Mouse (Mus musculus): Measurements from ENCODE around the gene Cd19. TPM values are rescaled to one million over a fixed set of nuclear protein-coding genes. Genes with fewer than 3 reads are reported as not detected.

The Cd19 gene
- total and polyA plus RNA-seq, 3 experiments, result 132 to 234 (median 141) TPM

DNA sequence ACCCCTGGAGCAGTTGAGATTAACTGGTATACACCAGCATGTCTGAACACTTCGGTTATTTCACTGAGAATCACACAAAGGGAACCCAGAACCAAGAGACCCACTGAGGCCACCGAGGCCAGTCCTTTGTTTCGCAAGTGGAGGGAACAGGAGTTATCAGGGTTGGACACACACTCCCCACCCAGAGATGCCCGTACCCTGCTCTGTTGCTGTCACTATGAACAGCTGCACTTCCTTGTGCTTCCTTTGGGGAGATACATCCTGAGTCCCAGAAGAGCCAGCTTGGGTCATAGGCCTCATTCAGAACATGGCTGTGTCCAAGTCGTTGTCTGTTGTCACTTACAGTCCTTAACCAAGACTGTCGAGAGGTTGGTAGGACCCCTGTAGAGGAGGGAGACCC lies 51.7 kb downstream of the Cd19 start:
- Histone ChIP-seq H3K27me3 (replicated peaks) (no peaks in the 10 kb centered on the region), H3K9me3 (replicated peaks; ENCODE audit: low read length) (no peaks in the 10 kb centered on the region), H3K27ac (ENCODE audit: insufficient read depth, low read depth) (no peak overlapping the region), H3K36me3 (replicated peaks in 1 of 2; ENCODE audit: control insufficient read depth in 1 of 2, insufficient read depth in 1 of 2, low read length in 1 of 2) (peaks cover 7 to 34% of the 10 kb centered on the region in 2 experiments), H3K4me2 (ENCODE audit: insufficient read depth, low read depth, poor library complexity, severe bottlenecking) (no peak overlapping the region), H3K4me1 (ENCODE audit: control insufficient read depth in 1 of 2, insufficient read depth in 2 of 2) (no peaks in the 10 kb centered on the region), H3K79me2 (replicated peaks; ENCODE audit: control insufficient read depth, extremely low read depth, insufficient read depth, poor library complexity, severe bottlenecking) (no peaks in the 10 kb centered on the region), H3K9ac (ENCODE audit: insufficient read depth, low read depth) (no peak overlapping the region), H3K4me3 (replicated peaks in 1 of 3; ENCODE audit: low read depth in 2 of 3, low read length in 2 of 3, poor library complexity in 1 of 3) (no peak overlapping the region)
- no peak for DNase-seq (ENCODE audit: extremely low read depth)
- in situ Hi-C loops (cut with MboI; ENCODE audit: low pct_ligation_motif_present, low pct_unique_long_range_greater_than_20kb, low sequenced_read_pairs) (loop anchor here (25.0 kb wide), 1 partner anchor 101 kb away; the partner anchor contains the start of gene Sbk1), dilution Hi-C loops (cut with MboI; ENCODE audit: extremely low pct_ligation_motif_present, extremely low pct_unique_long_range_greater_than_20kb, low sequenced_read_pairs) (no loop called here)
- TF ChIP-seq RCOR1 (conservative IDR thresholded peaks at IDR 0.05; ENCODE audit: low read depth, low read length), result no peak
- no peak for TF ChIP-seq USF2 (conservative IDR thresholded peaks at IDR 0.05; ENCODE audit: low read depth, low read length)
- TF ChIP-seq ZNF384 (IDR thresholded peaks at IDR 0.05; ENCODE audit: low read depth, low read length), result no peak
- no peak for TF ChIP-seq MYC (IDR thresholded peaks at IDR 0.05; ENCODE audit: low read depth, low read length)
- TF ChIP-seq USF1 (IDR thresholded peaks at IDR 0.05; ENCODE audit: low read depth, low read length), result no peak
- no peak for TF ChIP-seq CHD2 (IDR thresholded peaks at IDR 0.05; ENCODE audit: low read length)
- no peak for TF ChIP-seq PAX5 (IDR thresholded peaks at IDR 0.05; ENCODE audit: low read length)
- no peak for TF ChIP-seq NELFE (IDR thresholded peaks at IDR 0.05; ENCODE audit: low read depth, low read length)
- TF ChIP-seq MXI1 (IDR thresholded peaks at IDR 0.05; ENCODE audit: low read depth, low read length), result no peak

DNA sequence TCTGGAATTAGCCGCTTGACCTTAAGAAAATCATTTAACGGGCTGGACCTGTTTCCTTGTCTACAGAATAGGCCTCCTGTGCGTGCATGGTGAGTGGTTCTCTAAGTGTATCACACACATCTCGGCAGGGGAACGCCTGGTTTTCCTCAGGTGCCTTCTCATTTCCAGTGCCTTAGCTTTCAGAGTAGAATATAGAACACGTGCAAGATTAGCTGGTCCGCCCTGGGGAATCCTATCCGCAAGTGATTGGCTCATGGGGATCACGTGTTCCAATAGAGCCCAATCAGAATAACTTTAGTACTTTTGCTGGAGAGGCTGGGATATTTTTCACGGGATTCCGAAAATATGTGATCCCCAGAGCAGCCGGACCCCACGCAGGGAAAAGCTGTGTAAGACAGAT lies 55.6 kb downstream of the Cd19 start:
- H3K4me1 ChIP-seq (ENCODE audit: control insufficient read depth in 1 of 2, insufficient read depth in 2 of 2), result no peaks in the 10 kb centered on the region
- dilution Hi-C loops (cut with MboI; ENCODE audit: extremely low pct_ligation_motif_present, extremely low pct_unique_long_range_greater_than_20kb, low sequenced_read_pairs), result no loop called here
- DNase-seq (ENCODE audit: extremely low read depth), result no peak

More for the DNA sequence above, 55.6 kb downstream of the Cd19 start:
- peaks cover 4 to 13% of the 10 kb centered on the region in 2 experiments for H3K36me3 ChIP-seq (replicated peaks in 1 of 2; ENCODE audit: control insufficient read depth in 1 of 2, insufficient read depth in 1 of 2, low read length in 1 of 2)
- H3K4me3 ChIP-seq (replicated peaks in 1 of 3; ENCODE audit: low read depth in 2 of 3, low read length in 2 of 3, poor library complexity in 1 of 3), result no peak overlapping the region
- no peaks in the 10 kb centered on the region for H3K27me3 ChIP-seq (replicated peaks)
- in situ Hi-C loops (cut with MboI; ENCODE audit: low pct_ligation_motif_present, low pct_unique_long_range_greater_than_20kb, low sequenced_read_pairs), result loop anchor here (25.0 kb wide), 1 partner anchor 97 kb away; the partner anchor contains the start of gene Sbk1
- no peak overlapping the region for H3K4me2 ChIP-seq (ENCODE audit: insufficient read depth, low read depth, poor library complexity, severe bottlenecking)
- no peak overlapping the region for H3K9ac ChIP-seq (ENCODE audit: insufficient read depth, low read depth)
- H3K9me3 ChIP-seq (replicated peaks; ENCODE audit: low read length), result no peaks in the 10 kb centered on the region
- no peak overlapping the region for H3K27ac ChIP-seq (ENCODE audit: insufficient read depth, low read depth)
- no peak for TF ChIP-seq ZNF384 (IDR thresholded peaks at IDR 0.05; ENCODE audit: low read depth, low read length)
- no peaks in the 10 kb centered on the region for H3K79me2 ChIP-seq (replicated peaks; ENCODE audit: control insufficient read depth, extremely low read depth, insufficient read depth, poor library complexity, severe bottlenecking)

Other genes with a start within 250 kb of the Cd19 start
- 79.1 and 81.6 TPM in 2 replicates for gene Xpo6, start 214.4 kb downstream of the Cd19 start, total RNA-seq (2012; rRNA removed)
- gene Xpo6, start 214.4 kb downstream of the Cd19 start, total RNA-seq (2014; rRNA removed), result 49.9 and 53.7 TPM in 2 replicates
- gene Xpo6, start 214.4 kb downstream of the Cd19 start, polyA plus RNA-seq (2012; ENCODE audit: insufficient read length, low read depth), result 106 and 149 TPM in 2 replicates
- 4.5 and 4.7 TPM in 2 replicates for gene Sbk1, start 142.3 kb downstream of the Cd19 start, total RNA-seq (2012; rRNA removed)
- 1.6 and 2.1 TPM in 2 replicates for gene Sbk1, start 142.3 kb downstream of the Cd19 start, total RNA-seq (2014; rRNA removed)
- 3.4 and 4.2 TPM in 2 replicates for gene Sbk1, start 142.3 kb downstream of the Cd19 start, polyA plus RNA-seq (2012; ENCODE audit: insufficient read length, low read depth)
- 0.42 TPM in 2 replicates for gene Lat, start 45.3 kb downstream of the Cd19 start, total RNA-seq (2012; rRNA removed)
- gene Lat, start 45.3 kb downstream of the Cd19 start, total RNA-seq (2014; rRNA removed), result 0.55 TPM in 1 of 2 replicates, not detected in the other
- 1.1 and 1.2 TPM in 2 replicates for gene Lat, start 45.3 kb downstream of the Cd19 start, polyA plus RNA-seq (2012; ENCODE audit: insufficient read length, low read depth)
- gene Spns1, start 37.4 kb downstream of the Cd19 start, total RNA-seq (2012; rRNA removed), result 38.4 and 42.6 TPM in 2 replicates
- 36.4 and 45.3 TPM in 2 replicates for gene Spns1, start 37.4 kb downstream of the Cd19 start, total RNA-seq (2014; rRNA removed)
- 37.8 and 61.7 TPM in 2 replicates for gene Spns1, start 37.4 kb downstream of the Cd19 start, polyA plus RNA-seq (2012; ENCODE audit: insufficient read length, low read depth)
- 7.8 and 8.8 TPM in 2 replicates for gene Nfatc2ip, start 18.2 kb downstream of the Cd19 start, total RNA-seq (2012; rRNA removed)
- gene Nfatc2ip, start 18.2 kb downstream of the Cd19 start, total RNA-seq (2014; rRNA removed), result 15.0 and 16.8 TPM in 2 replicates
- gene Nfatc2ip, start 18.2 kb downstream of the Cd19 start, polyA plus RNA-seq (2012; ENCODE audit: insufficient read length, low read depth), result 13.0 and 13.9 TPM in 2 replicates
- 38.5 and 40.3 TPM in 2 replicates for gene Rabep2, start 13.9 kb upstream of the Cd19 start, total RNA-seq (2012; rRNA removed)
- 35.7 and 42.6 TPM in 2 replicates for gene Rabep2, start 13.9 kb upstream of the Cd19 start, total RNA-seq (2014; rRNA removed)
- gene Rabep2, start 13.9 kb upstream of the Cd19 start, polyA plus RNA-seq (2012; ENCODE audit: insufficient read length, low read depth), result 33.7 and 36.6 TPM in 2 replicates
- gene Atp2a1, start 48.2 kb upstream of the Cd19 start, total RNA-seq (2012; rRNA removed), result 0.25 and 0.38 TPM in 2 replicates
- gene Atp2a1, start 48.2 kb upstream of the Cd19 start, total RNA-seq (2014; rRNA removed), result not detected in 2 replicates
- gene Atp2a1, start 48.2 kb upstream of the Cd19 start, polyA plus RNA-seq (2012; ENCODE audit: insufficient read length, low read depth), result 0.74 and 0.75 TPM in 2 replicates
- 11.8 and 13.4 TPM in 2 replicates for gene Sh2b1, start 60.5 kb upstream of the Cd19 start, total RNA-seq (2012; rRNA removed)
- 5.2 and 5.5 TPM in 2 replicates for gene Sh2b1, start 60.5 kb upstream of the Cd19 start, total RNA-seq (2014; rRNA removed)
- 31.3 and 34.1 TPM in 2 replicates for gene Sh2b1, start 60.5 kb upstream of the Cd19 start, polyA plus RNA-seq (2012; ENCODE audit: insufficient read length, low read depth)
- 156 and 183 TPM in 2 replicates for gene Tufm, start 72.5 kb upstream of the Cd19 start, total RNA-seq (2012; rRNA removed)
- 115 and 123 TPM in 2 replicates for gene Tufm, start 72.5 kb upstream of the Cd19 start, total RNA-seq (2014; rRNA removed)
- 219 and 224 TPM in 2 replicates for gene Tufm, start 72.5 kb upstream of the Cd19 start, polyA plus RNA-seq (2012; ENCODE audit: insufficient read length, low read depth)
- gene Atxn2l, start 88.5 kb upstream of the Cd19 start, total RNA-seq (2012; rRNA removed), result 42.4 and 64.2 TPM in 2 replicates
- 16.5 and 18.8 TPM in 2 replicates for gene Atxn2l, start 88.5 kb upstream of the Cd19 start, total RNA-seq (2014; rRNA removed)
- gene Atxn2l, start 88.5 kb upstream of the Cd19 start, polyA plus RNA-seq (2012; ENCODE audit: insufficient read length, low read depth), result 104 and 122 TPM in 2 replicates
- gene Eif3c, start 151.5 kb upstream of the Cd19 start, total RNA-seq (2012; rRNA removed), result 246 and 276 TPM in 2 replicates
- 194 and 202 TPM in 2 replicates for gene Eif3c, start 151.5 kb upstream of the Cd19 start, total RNA-seq (2014; rRNA removed)
- 330 and 348 TPM in 2 replicates for gene Eif3c, start 151.5 kb upstream of the Cd19 start, polyA plus RNA-seq (2012; ENCODE audit: insufficient read length, low read depth)
- 1.3 and 1.8 TPM in 2 replicates for gene Apobr, start 170.1 kb upstream of the Cd19 start, total RNA-seq (2012; rRNA removed)
- 1.5 and 1.6 TPM in 2 replicates for gene Apobr, start 170.1 kb upstream of the Cd19 start, total RNA-seq (2014; rRNA removed)
- gene Apobr, start 170.1 kb upstream of the Cd19 start, polyA plus RNA-seq (2012; ENCODE audit: insufficient read length, low read depth), result 9.7 and 10.1 TPM in 2 replicates
- gene Cln3, start 170.9 kb upstream of the Cd19 start, total RNA-seq (2012; rRNA removed), result 20.7 and 21.9 TPM in 2 replicates
- gene Cln3, start 170.9 kb upstream of the Cd19 start, total RNA-seq (2014; rRNA removed), result 19.1 and 19.2 TPM in 2 replicates
- 46.2 and 47.2 TPM in 2 replicates for gene Cln3, start 170.9 kb upstream of the Cd19 start, polyA plus RNA-seq (2012; ENCODE audit: insufficient read length, low read depth)
- gene Il27, start 180.1 kb upstream of the Cd19 start, total RNA-seq (2012; rRNA removed), result not detected in 2 replicates
- not detected in 2 replicates for gene Il27, start 180.1 kb upstream of the Cd19 start, total RNA-seq (2014; rRNA removed)
- 0.31 TPM in 1 of 2 replicates, not detected in the other for gene Il27, start 180.1 kb upstream of the Cd19 start, polyA plus RNA-seq (2012; ENCODE audit: insufficient read length, low read depth)
- 4.9 and 13.9 TPM in 2 replicates for gene Nupr1, start 216.0 kb upstream of the Cd19 start, total RNA-seq (2012; rRNA removed)
- 5.5 and 6.4 TPM in 2 replicates for gene Nupr1, start 216.0 kb upstream of the Cd19 start, total RNA-seq (2014; rRNA removed)
- gene Nupr1, start 216.0 kb upstream of the Cd19 start, polyA plus RNA-seq (2012; ENCODE audit: insufficient read length, low read depth), result 12.5 and 13.5 TPM in 2 replicates
- 45.9 and 55.6 TPM in 2 replicates for gene Sgf29, start 234.4 kb upstream of the Cd19 start, total RNA-seq (2012; rRNA removed)
- 20.5 and 31.7 TPM in 2 replicates for gene Sgf29, start 234.4 kb upstream of the Cd19 start, total RNA-seq (2014; rRNA removed)
- gene Sgf29, start 234.4 kb upstream of the Cd19 start, polyA plus RNA-seq (2012; ENCODE audit: insufficient read length, low read depth), result 70.0 and 71.7 TPM in 2 replicates